Mouse (Mus musculus) spleen, adult 12 weeks (tissue): Measurements from ENCODE around the gene Plch1.

Experiments used
- DNase-seq: peaks from one replicate; pipeline ENCODE4 v3.0.0; 2022; ENCODE audit warnings: low spot score

The Plch1 gene

GRCm38 (mm10) chr3:63862716-63863115 lies 36.6 kb downstream of the Plch1 start:
- no peak for DNase-seq

- DNase-seq: no peak
These were observed 46.4 kb downstream of the Plch1 start for GRCm38 (mm10) chr3:63852828-63853227.

- no peak for DNase-seq
These were observed 48.1 kb downstream of the Plch1 start for GRCm38 (mm10) chr3:63851125-63851698.

- DNase-seq: no peak
These were observed 49.4 kb downstream of the Plch1 start for GRCm38 (mm10) chr3:63849765-63850346.

GRCm38 (mm10) chr3:63844141-63844540 lies 55.1 kb downstream of the Plch1 start:
- no peak for DNase-seq

GRCm38 (mm10) chr3:63842436-63842835 lies 56.8 kb downstream of the Plch1 start:
- no peak for DNase-seq

GRCm38 (mm10) chr3:63837750-63838149 lies 61.5 kb downstream of the Plch1 start:
- DNase-seq: no peak

- DNase-seq: no peak
These were observed 62.2 kb downstream of the Plch1 start for GRCm38 (mm10) chr3:63836937-63837632.

GRCm38 (mm10) chr3:63835816-63836215 lies 63.5 kb downstream of the Plch1 start:
- DNase-seq: no peak

- no peak for DNase-seq
These were observed 75.3 kb downstream of the Plch1 start for GRCm38 (mm10) chr3:63823874-63824400.

GRCm38 (mm10) chr3:63822631-63823030 lies 76.6 kb downstream of the Plch1 start:
- DNase-seq: no peak

- no peak for DNase-seq
These were observed 84.1 kb downstream of the Plch1 start for GRCm38 (mm10) chr3:63815131-63815530.

GRCm38 (mm10) chr3:63814203-63814602 lies 85.1 kb downstream of the Plch1 start:
- DNase-seq: no peak

- DNase-seq: no peak
These were observed 92.4 kb downstream of the Plch1 start for GRCm38 (mm10) chr3:63806906-63807305.

GRCm38 (mm10) chr3:63805496-63805895 lies 93.8 kb downstream of the Plch1 start:
- DNase-seq: no peak

- DNase-seq: no peak
These were observed 98.6 kb downstream of the Plch1 start for GRCm38 (mm10) chr3:63800685-63801084.

GRCm38 (mm10) chr3:63786805-63787365 lies 112.4 kb downstream of the Plch1 start:
- no peak for DNase-seq

- DNase-seq: no peak
These were observed 126.5 kb downstream of the Plch1 start for GRCm38 (mm10) chr3:63772617-63773305.

GRCm38 (mm10) chr3:63760821-63761220 lies 138.5 kb downstream of the Plch1 start:
- DNase-seq: no peak

- DNase-seq: no peak
These were observed 159.2 kb downstream of the Plch1 start for GRCm38 (mm10) chr3:63740073-63740472.

GRCm38 (mm10) chr3:63728325-63728724 lies 170.9 kb downstream of the Plch1 start:
- DNase-seq: no peak

GRCm38 (mm10) chr3:63726667-63727342 lies 172.5 kb downstream of the Plch1 start:
- DNase-seq: no peak
